Mouse (Mus musculus) right cerebral cortex, postnatal 14 days (tissue): ENCODE measurements at regions not wholly inside any gene's neighbourhood (a gene's known extent, or its start where the extent isn't known, plus 50 kb on each side); places are given as distances from the start of the nearest gene placed in this dataset.

Experiments
- DNase-seq: peaks from one replicate; pipeline ENCODE4 v3.0.0; 2022

- no peak for DNase-seq
These were observed 86.3 kb downstream of the D16Ertd472e start for GRCm38 (mm10) chr16:78490245-78490644.

- DNase-seq = no peak
These were observed 86.9 kb downstream of the D16Ertd472e start for GRCm38 (mm10) chr16:78489604-78490003.

- DNase-seq = no peak
These were observed 90.0 kb downstream of the D16Ertd472e start for GRCm38 (mm10) chr16:78486531-78486930.

- DNase-seq = no peak
These were observed 92.2 kb downstream of the D16Ertd472e start for GRCm38 (mm10) chr16:78484319-78484718.

- no peak for DNase-seq
These were observed 94.9 kb downstream of the D16Ertd472e start for GRCm38 (mm10) chr16:78481571-78481970.

- DNase-seq = no peak
These were observed 95.4 kb downstream of the D16Ertd472e start for GRCm38 (mm10) chr16:78481065-78481464.

GRCm38 (mm10) chr16:78480261-78480660, 96.2 kb downstream of the D16Ertd472e start:
- DNase-seq = no peak

GRCm38 (mm10) chr16:78473456-78473855, 96.5 kb upstream of the Btg3 start:
- no peak for DNase-seq

GRCm38 (mm10) chr16:78459996-78460395, 83.0 kb upstream of the Btg3 start:
- no peak for DNase-seq

GRCm38 (mm10) chr16:78457731-78458151, 80.7 kb upstream of the Btg3 start:
- DNase-seq = no peak

- DNase-seq = no peak
These were observed 79.4 kb upstream of the Btg3 start for GRCm38 (mm10) chr16:78456345-78456744.

- DNase-seq = no peak
These were observed 77.5 kb upstream of the Btg3 start for GRCm38 (mm10) chr16:78454509-78454908.

- peak; percentile 36 for DNase-seq
These were observed 75.3 kb upstream of the Btg3 start for GRCm38 (mm10) chr16:78452303-78452702.

GRCm38 (mm10) chr16:78451750-78452149, 74.8 kb upstream of the Btg3 start:
- no peak for DNase-seq

GRCm38 (mm10) chr16:78451251-78451650, 74.3 kb upstream of the Btg3 start:
- DNase-seq = no peak

- DNase-seq = no peak
These were observed 72.2 kb upstream of the Btg3 start for GRCm38 (mm10) chr16:78449231-78449630.

GRCm38 (mm10) chr16:78443262-78443661, 66.3 kb upstream of the Btg3 start:
- DNase-seq = no peak

- no peak for DNase-seq
These were observed 65.8 kb upstream of the Btg3 start for GRCm38 (mm10) chr16:78442830-78443229.

- no peak for DNase-seq
These were observed 65.0 kb upstream of the Btg3 start for GRCm38 (mm10) chr16:78441961-78442360.

- no peak for DNase-seq
These were observed 58.7 kb upstream of the Btg3 start for GRCm38 (mm10) chr16:78435707-78436106.

GRCm38 (mm10) chr16:78427470-78428041, 50.6 kb upstream of the Btg3 start:
- DNase-seq = peak; percentile 51
